Mouse (Mus musculus) hindbrain, postnatal 0 days (tissue): ENCODE results near the gene Nrf1. TPM values are rescaled to one million over a fixed set of nuclear protein-coding genes. Genes with fewer than 3 reads are reported as not detected.

Experiments used
- ATAC-seq: fragments of 200-750 bp; cut with Nextera tagmentation; 2 replicates; pipeline ENCODE4 v1.8.0; 2017; ENCODE audit warnings: mild to moderate bottlenecking, moderate TSS enrichment, moderate library complexity
- DNase-seq: peaks from one replicate; pipeline ENCODE4 v3.0.0-alpha.2; 2015; ENCODE audit warnings: low spot score
- H3K27ac ChIP-seq: fragments of 300-500 bp; sonication (generic); 2 replicates; pipeline ENCODE4 v1.5.1; 2014; ENCODE audit warnings: mild to moderate bottlenecking
- H3K27me3 ChIP-seq: fragments of 300-500 bp; sonication (generic); 2 replicates; pipeline ENCODE4 v1.6.1; 2014; ENCODE audit warnings: low read length, mixed read lengths; ENCODE audit not compliant: insufficient read depth
- H3K36me3 ChIP-seq: fragments of 300-500 bp; sonication (generic); 2 replicates; pipeline ENCODE4 v1.6.1; 2014; ENCODE audit warnings: low read length, mixed read lengths; ENCODE audit not compliant: insufficient read depth
- H3K4me1 ChIP-seq: fragments of 300-500 bp; sonication (generic); 2 replicates; pipeline ENCODE4 v1.6.1; 2014; ENCODE audit warnings: antibody characterized with exemption, low read length, mixed read lengths; ENCODE audit not compliant: insufficient read depth
- H3K4me2 ChIP-seq: fragments of 300-500 bp; sonication (generic); 2 replicates; pipeline ENCODE4 v1.6.1; 2014; ENCODE audit warnings: low read depth, mild to moderate bottlenecking, low read length, moderate library complexity, mixed read lengths
- H3K4me3 ChIP-seq: fragments of 300-500 bp; sonication (generic); 2 replicates; pipeline ENCODE4 v1.5.1; 2014; ENCODE audit warnings: low read length
- H3K9ac ChIP-seq: fragments of 300-500 bp; sonication (generic); replicated peaks from 2 replicates; pipeline ENCODE4 v1.6.1; 2014; ENCODE audit warnings: mild to moderate bottlenecking, low read length, moderate library complexity, mixed read lengths
- H3K9me3 ChIP-seq: fragments of 300-500 bp; sonication (generic); 2 replicates; pipeline ENCODE4 v1.6.1; 2016; ENCODE audit warnings: low read length, mixed read lengths
- CTCF ChIP-seq: IDR thresholded peaks from 2 replicates; pipeline ENCODE4 v1.5.1; 2016; ENCODE audit warnings: antibody characterized with exemption, control low read depth, low read depth
- WGBS: fragments of 180-500 bp; shearing (Covaris S2); extraction: QIAGEN DNeasy Blood & Tissue Kit; methylation state at CpG from one replicate; pipeline ENCODE4 v1.1.7; 2014; 5-methylcytosine and 5-hydroxymethylcytosine counted together
- polyA plus RNA-seq: library from polyadenylated mRNA; unstranded; fragments of >200 nt; fragmentation: Nextera tagmentation; extraction: Ambion mirVana; gene quantifications from 2 replicates; pipeline ENCODE4 v1.2.1, GENCODE M21; 2015
- total RNA-seq: library from RNA; depleted of rRNA; stranded (reverse); fragments of >200 nt; gene quantifications from 2 replicates; pipeline ENCODE4 v1.2.3, GENCODE M21; 2014

The Nrf1 gene
- total and polyA plus RNA-seq, 2 experiments from 2014 or later = 21.3 to 77.7 TPM

DNA sequence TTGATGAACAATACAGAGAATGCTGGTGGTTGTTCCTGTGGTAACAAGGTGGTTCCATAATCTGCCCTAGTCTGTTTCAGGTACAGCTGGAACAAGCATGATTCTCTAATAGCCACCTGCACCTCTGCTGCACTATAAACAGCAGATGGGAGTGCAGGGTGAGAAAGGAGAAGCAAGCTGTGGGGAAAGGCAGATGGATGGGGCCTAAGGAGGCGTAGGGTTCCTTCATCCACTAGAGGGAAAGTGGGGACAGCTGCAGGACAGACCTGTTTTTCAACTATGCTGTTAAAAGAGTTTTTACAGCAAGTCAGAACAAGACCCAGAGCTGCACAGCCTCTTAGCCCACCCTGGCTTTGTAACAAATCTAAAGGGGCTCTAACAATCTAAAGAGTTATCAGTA, 73.8 kb downstream of the Nrf1 start:
- WGBS = 67% methylated on average over 1 of the region's 1 CpGs

DNA sequence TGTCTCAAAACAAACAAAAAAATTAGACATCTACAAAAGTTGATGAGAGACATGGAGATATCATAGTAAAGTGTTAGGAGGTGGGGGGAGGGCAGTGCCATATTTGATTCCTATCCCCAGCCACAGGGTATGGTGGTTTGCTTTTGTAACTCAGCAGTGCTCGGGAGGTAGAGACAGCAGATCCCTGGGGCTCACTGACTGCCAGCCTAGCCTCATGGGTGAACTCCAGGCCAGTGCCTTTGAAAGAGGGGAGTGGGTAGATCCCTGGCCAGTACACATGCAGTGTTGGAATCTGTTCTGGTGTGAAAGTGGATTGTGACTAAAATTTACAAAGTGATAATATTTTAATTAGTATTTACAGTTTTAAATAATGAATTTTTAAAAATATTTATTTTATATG, 75.6 kb downstream of the Nrf1 start:
- H3K36me3 ChIP-seq = peaks cover 16% of the 10 kb centered on the region

More for the DNA sequence above, 73.8 kb downstream of the Nrf1 start:
- Histone ChIP-seq H3K27ac (no peak overlapping the region), H3K27me3 (no peaks in the 10 kb centered on the region), H3K4me1 (no peaks in the 10 kb centered on the region), H3K36me3 (peaks cover 20% of the 10 kb centered on the region), H3K9ac (no peak overlapping the region), H3K4me3 (no peak overlapping the region), H3K4me2 (no peak overlapping the region), H3K9me3 (no peaks in the 10 kb centered on the region)
- ATAC-seq (no peak), DNase-seq (no peak)
- no peak for TF ChIP-seq CTCF

DNA sequence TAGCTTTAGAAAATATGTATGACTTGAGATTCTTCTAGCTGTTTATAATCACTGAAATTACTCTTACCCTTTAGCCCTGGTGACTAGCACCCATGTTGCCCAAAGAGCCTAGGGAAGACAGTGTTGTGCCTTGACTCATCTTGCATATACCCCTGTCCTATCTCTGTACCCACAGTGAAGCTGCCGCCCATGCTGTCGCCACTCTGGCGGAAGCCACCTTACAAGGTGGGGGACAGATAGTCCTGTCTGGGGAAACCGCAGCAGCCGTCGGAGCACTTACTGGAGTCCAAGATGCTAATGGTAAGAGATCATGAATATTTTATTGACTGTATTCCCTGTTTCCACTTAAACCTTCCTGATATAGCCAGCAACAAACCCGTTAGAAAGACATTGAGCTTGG, 78.3 kb downstream of the Nrf1 start:
- no peaks in the 10 kb centered on the region; the same call in 1 of the 2 replicates for H3K36me3 ChIP-seq
- WGBS = 93% methylated on average over 7 of the region's 7 CpGs
- no peak overlapping the region for H3K4me2 ChIP-seq
- no peak overlapping the region for H3K27ac ChIP-seq
- no peaks in the 10 kb centered on the region for H3K9me3 ChIP-seq
- no peak overlapping the region for H3K4me3 ChIP-seq
- H3K27me3 ChIP-seq = no peaks in the 10 kb centered on the region
- no peaks in the 10 kb centered on the region for H3K4me1 ChIP-seq
- no peak overlapping the region for H3K9ac ChIP-seq
- ATAC-seq (no peak), DNase-seq (no peak)
- TF ChIP-seq CTCF = no peak

More for the DNA sequence above, 75.6 kb downstream of the Nrf1 start:
- H3K9me3 ChIP-seq = no peaks in the 10 kb centered on the region
- H3K4me3 ChIP-seq = no peak overlapping the region
- no peak overlapping the region for H3K9ac ChIP-seq
- ATAC-seq = no peak
- no peak for DNase-seq
- no peak overlapping the region for H3K4me2 ChIP-seq
- no peak overlapping the region for H3K27ac ChIP-seq
- H3K4me1 ChIP-seq = no peaks in the 10 kb centered on the region
- WGBS = 67% methylated on average over 1 of the region's 1 CpGs
- no peaks in the 10 kb centered on the region for H3K27me3 ChIP-seq
- TF ChIP-seq CTCF = no peak

DNA sequence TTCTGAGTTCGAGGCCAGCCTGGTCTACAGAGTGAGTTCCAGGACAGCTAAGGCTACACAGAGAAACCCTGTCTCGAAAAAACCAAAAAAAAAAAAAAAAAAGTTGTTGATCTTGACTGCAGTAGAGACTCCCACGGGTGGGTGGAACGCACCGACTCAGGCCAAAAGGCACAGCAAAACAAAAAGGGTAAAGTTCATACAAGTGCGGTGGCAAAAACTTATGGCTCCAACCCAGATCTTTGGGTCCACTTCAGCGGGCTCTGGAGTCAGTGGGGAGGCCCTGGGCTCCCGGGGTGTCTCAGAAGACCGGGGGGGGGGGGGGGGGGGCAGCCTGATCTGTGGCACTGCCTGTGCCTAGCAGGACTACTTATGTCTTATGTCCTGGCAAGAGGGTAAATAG, 79.0 kb downstream of the Nrf1 start:
- H3K27ac ChIP-seq = no peak overlapping the region
- no peaks in the 10 kb centered on the region for H3K27me3 ChIP-seq
- H3K9me3 ChIP-seq = no peaks in the 10 kb centered on the region
- 91% methylated on average over 7 of the region's 9 CpGs for WGBS
- no peaks in the 10 kb centered on the region for H3K4me1 ChIP-seq
- no peaks in the 10 kb centered on the region; the same call in 1 of the 2 replicates for H3K36me3 ChIP-seq
- DNase-seq = no peak
- ATAC-seq = no peak
- TF ChIP-seq CTCF = no peak
- H3K4me2 ChIP-seq = no peak overlapping the region
- no peak overlapping the region for H3K4me3 ChIP-seq
- no peak overlapping the region for H3K9ac ChIP-seq

DNA sequence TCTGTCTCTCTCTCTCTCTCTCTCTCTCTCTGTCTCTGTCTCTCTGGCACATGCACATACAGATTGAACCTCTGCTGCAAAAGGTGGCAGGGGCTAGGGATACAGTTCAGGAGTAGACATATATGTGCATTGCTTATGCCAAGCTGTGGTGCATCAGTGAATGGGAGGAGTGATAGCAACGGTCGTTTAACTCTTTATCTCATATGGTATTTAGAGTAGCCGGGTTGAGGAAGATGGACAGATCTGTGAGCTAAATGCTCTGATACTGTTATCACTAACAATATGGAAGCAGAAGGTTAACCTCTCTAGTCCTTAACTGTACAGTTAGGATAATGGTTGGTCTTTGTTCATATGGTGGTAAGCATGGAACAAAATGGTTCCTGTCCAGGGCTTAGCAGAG, 84.6 kb downstream of the Nrf1 start:
- no peak overlapping the region for H3K9ac ChIP-seq
- no peak for DNase-seq
- no peaks in the 10 kb centered on the region; the same call in none of the 2 replicates for H3K36me3 ChIP-seq
- H3K4me3 ChIP-seq = no peak overlapping the region
- H3K4me1 ChIP-seq = no peaks in the 10 kb centered on the region
- no peak overlapping the region for H3K4me2 ChIP-seq
- H3K27me3 ChIP-seq = no peaks in the 10 kb centered on the region
- no peak for ATAC-seq
- 96% methylated on average over 3 of the region's 3 CpGs for WGBS
- no peak overlapping the region for H3K27ac ChIP-seq
- H3K9me3 ChIP-seq = no peaks in the 10 kb centered on the region
- TF ChIP-seq CTCF = no peak

DNA sequence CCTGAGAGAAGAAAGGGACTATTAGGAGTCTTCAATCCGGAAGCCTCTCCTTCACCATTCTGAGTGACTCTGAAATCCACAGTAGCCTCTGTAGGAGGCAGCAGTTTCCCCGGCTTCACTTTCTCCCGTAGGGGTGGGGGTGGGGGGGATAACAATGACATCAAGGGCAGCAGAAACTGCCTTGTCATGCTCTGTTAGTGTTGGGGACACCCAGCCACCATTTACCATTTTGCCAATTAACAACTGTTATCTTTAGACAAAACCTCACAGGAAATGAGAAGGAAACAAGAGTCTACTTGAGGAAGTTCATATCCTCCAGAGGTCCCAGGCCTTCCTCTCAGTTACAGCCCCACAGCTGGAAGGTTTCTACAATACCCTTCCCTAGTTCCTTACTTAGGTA, 87.8 kb downstream of the Nrf1 start:
- Histone ChIP-seq H3K4me1 (no peaks in the 10 kb centered on the region), H3K4me2 (no peak overlapping the region), H3K4me3 (no peak overlapping the region), H3K9me3 (no peaks in the 10 kb centered on the region), H3K27me3 (no peaks in the 10 kb centered on the region), H3K27ac (no peak overlapping the region), H3K9ac (no peak overlapping the region), H3K36me3 (peaks cover 7% of the 10 kb centered on the region)
- 59% methylated on average over 3 of the region's 3 CpGs for WGBS
- DNase-seq = no peak
- no peak for TF ChIP-seq CTCF
- no peak for ATAC-seq

DNA sequence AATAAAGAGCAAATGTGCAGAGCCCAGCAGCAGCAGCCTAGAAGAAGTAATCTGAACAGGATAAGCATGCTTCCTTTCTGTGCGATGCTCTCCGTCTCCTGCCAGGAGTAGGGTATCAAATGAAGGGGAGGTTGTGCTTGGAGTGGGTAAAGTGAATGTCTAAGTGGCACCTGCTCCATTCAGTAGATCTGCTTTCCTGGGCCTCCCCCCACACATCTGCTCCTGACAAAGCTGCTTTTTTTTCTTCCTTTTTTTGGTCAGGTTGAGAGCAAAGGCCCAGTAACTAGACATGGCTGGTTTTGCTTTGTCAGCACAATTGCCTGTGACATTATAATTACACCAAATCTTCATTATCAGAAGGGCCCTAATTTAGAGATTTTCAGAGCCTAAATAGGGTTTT, 89.4 kb downstream of the Nrf1 start:
- Histone ChIP-seq H3K27me3 (no peaks in the 10 kb centered on the region), H3K4me1 (no peaks in the 10 kb centered on the region), H3K4me3 (no peak overlapping the region), H3K9me3 (no peaks in the 10 kb centered on the region), H3K9ac (no peak overlapping the region), H3K27ac (no peak overlapping the region), H3K36me3 (peaks cover 18% of the 10 kb centered on the region), H3K4me2 (no peak overlapping the region)
- no peak for TF ChIP-seq CTCF
- DNase-seq (no peak), ATAC-seq (no peak)
- 79% methylated on average over 2 of the region's 2 CpGs for WGBS
